ENCODE assay signal across 9 mouse cellular contexts in the genomic region with DNA sequence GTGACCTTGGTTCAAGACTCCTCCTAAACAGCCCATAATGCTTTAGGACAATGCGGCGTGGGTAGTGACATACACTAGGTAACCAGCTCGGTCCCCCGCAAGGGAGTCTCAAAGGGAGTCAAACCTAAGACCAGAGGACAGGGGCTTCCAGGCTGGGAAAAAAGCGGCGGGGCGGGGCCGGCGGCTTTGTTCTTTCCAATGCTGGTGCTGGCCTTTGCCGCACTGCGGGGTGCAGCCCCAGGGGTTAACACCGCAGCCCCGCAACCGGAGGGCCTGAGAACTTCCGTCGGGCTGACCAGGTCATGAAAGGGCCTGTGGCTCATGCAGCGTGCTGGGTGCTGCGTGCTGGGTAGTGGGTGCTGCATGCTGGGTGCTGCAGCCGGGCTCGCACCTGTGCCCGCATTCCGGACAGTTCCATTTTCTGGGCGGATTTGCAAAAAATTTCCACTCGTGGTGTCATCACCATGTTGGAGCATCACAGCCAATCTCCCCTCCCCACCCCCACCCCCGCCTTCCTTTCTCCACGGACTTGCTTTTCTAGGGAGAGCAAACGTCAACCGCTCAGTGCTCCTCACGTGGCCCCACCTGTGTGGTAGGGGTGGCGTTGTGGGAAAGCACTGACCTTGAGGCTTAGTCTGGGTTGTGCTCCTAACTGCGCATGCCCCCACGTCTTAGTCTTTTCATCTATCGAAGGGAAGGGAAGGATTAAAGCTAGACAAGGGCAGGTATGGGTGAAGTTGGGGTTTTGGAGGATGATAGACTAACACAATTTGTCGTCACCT. TPM values are rescaled to one million over a fixed set of nuclear protein-coding genes. Genes with fewer than 3 reads are reported as not detected.
DNase-seq lines count a peak whose midpoint lies in the region; ATAC-seq and TF ChIP-seq lines count a peak whose summit lies in the region.
"Had no signal": no experiment of that assay in that cellular context is flagged by ENCODE, and none has a peak within 500 bp of the region (broad histone marks: within the 10 kb centered on the region; RNA-seq: fewer than 3 reads in every experiment).

No protein-coding gene starts in this region.

- peaks cover 10% of the 10 kb centered on the region in 2 experiments; a peak in 3 of 4 replicates for H3K4me1 ChIP-seq in heart, embryonic 14.5 days (ENCODE audit: control insufficient read depth in 2 of 2, insufficient read depth in 2 of 2, low read length in 2 of 2)
- peaks cover 41% of the 10 kb centered on the region for H3K4me1 ChIP-seq in hindbrain, embryonic 15.5 days (replicated peaks)
- H3K4me1 ChIP-seq in midbrain, postnatal 0 days (ENCODE audit: insufficient read depth, low read length), result peaks cover 23% of the 10 kb centered on the region

- no peak for ATAC-seq in heart, embryonic 14.5 days (ENCODE audit: insufficient number of reproducible peaks, insufficient read depth, low FRiP score, low read depth)
- ATAC-seq in hindbrain, embryonic 15.5 days (ENCODE audit: low FRiP score, low read depth), result no peak
- ATAC-seq in midbrain, postnatal 0 days (ENCODE audit: low FRiP score), result no peak

- 35% methylated on average over 34 of the region's 34 CpGs for WGBS in heart, embryonic 14.5 days
- WGBS in hindbrain, embryonic 15.5 days, result 23% methylated on average over 34 of the region's 34 CpGs
- WGBS in midbrain, postnatal 0 days, result 24% methylated on average over 34 of the region's 34 CpGs

- no peaks in the 10 kb centered on the region for H3K36me3 ChIP-seq in heart, embryonic 14.5 days (ENCODE audit: control insufficient read depth, insufficient read depth, low read length)
- H3K36me3 ChIP-seq in hindbrain, embryonic 15.5 days, result no peaks in the 10 kb centered on the region
- H3K36me3 ChIP-seq in midbrain, postnatal 0 days (ENCODE audit: insufficient read depth, low read length), result no peaks in the 10 kb centered on the region

- H3K9me3 ChIP-seq in heart, embryonic 14.5 days (ENCODE audit: control insufficient read depth, low read length), result no peaks in the 10 kb centered on the region
- no peaks in the 10 kb centered on the region for H3K9me3 ChIP-seq in hindbrain, embryonic 15.5 days
- H3K9me3 ChIP-seq in midbrain, postnatal 0 days (ENCODE audit: low read length), result no peaks in the 10 kb centered on the region
- H3K9me3 ChIP-seq: megakaryocyte, embryonic 14.5 days had no signal

- intact Hi-C loops in left cerebral cortex, postnatal 14 days (cut with DNase I), result no loop called here

- DNase-seq in heart, adult 18-20 months, result no peak
- peak; percentile 96 for DNase-seq in brain, adult 2 months (ENCODE audit: low read depth, low spot score)
- DNase-seq in midbrain, postnatal 0 days (ENCODE audit: low spot score), result no peak
- no peak for DNase-seq in left cerebral cortex, postnatal 14 days (ENCODE audit: low spot score in 2 of 2)
- DNase-seq in adipocyte (ENCODE audit: low spot score), result no peak
- DNase-seq in spleen, adult 12 weeks (ENCODE audit: low spot score), result no peak

- H3K4me3 ChIP-seq in heart, embryonic 14.5 days (ENCODE audit: control insufficient read depth in 1 of 2, insufficient read depth in 1 of 2, low read depth in 1 of 2, low read length in 2 of 2), result no peak overlapping the region; a peak in 1 of 4 replicates
- peak overlapping the region; percentile 8; the same call in 1 of the 2 replicates for H3K4me3 ChIP-seq in hindbrain, embryonic 15.5 days
- no peak overlapping the region for H3K4me3 ChIP-seq in midbrain, postnatal 0 days (ENCODE audit: low read depth, low read length)
- H3K4me3 ChIP-seq: megakaryocyte, embryonic 14.5 days had no signal

- H3K4me2 ChIP-seq in heart, embryonic 14.5 days (ENCODE audit: low read length), result peak overlapping the region; percentile 32
- peak overlapping the region; percentile 41 for H3K4me2 ChIP-seq in hindbrain, embryonic 15.5 days
- peak overlapping the region; percentile 24; the same call in 1 of the 2 replicates for H3K4me2 ChIP-seq in midbrain, postnatal 0 days (ENCODE audit: low read depth, low read length, poor library complexity, severe bottlenecking)

- peaks cover 19% of the 10 kb centered on the region for H3K27me3 ChIP-seq in heart, embryonic 14.5 days (ENCODE audit: control insufficient read depth, insufficient read depth, low read length)
- H3K27me3 ChIP-seq in hindbrain, embryonic 15.5 days, result no peaks in the 10 kb centered on the region
- no peaks in the 10 kb centered on the region for H3K27me3 ChIP-seq in midbrain, postnatal 0 days (ENCODE audit: insufficient read depth, low read length)

- no peak overlapping the region for H3K27ac ChIP-seq in heart, embryonic 14.5 days (replicated peaks in 1 of 2; ENCODE audit: control insufficient read depth in 1 of 2, insufficient read depth in 1 of 2, low read depth in 2 of 2, low read length in 2 of 2)
- H3K27ac ChIP-seq in hindbrain, embryonic 15.5 days (replicated peaks), result no peak overlapping the region
- no peak overlapping the region for H3K27ac ChIP-seq in midbrain, postnatal 0 days (ENCODE audit: low read depth, low read length)

- no peak for TF ChIP-seq CTCF in midbrain, postnatal 0 days (IDR thresholded peaks at IDR 0.05)

- no peak overlapping the region for H3K9ac ChIP-seq in heart, embryonic 14.5 days (ENCODE audit: low read length)
- peak overlapping the region; percentile 13; the same call in 1 of the 2 replicates for H3K9ac ChIP-seq in hindbrain, embryonic 15.5 days
- H3K9ac ChIP-seq in midbrain, postnatal 0 days (replicated peaks; ENCODE audit: low read length, poor library complexity, severe bottlenecking), result 0 out of 2 replicates have a peak overlapping the region, but pooled peaks have one; percentile 19

RNA-seq across cellular contexts. Expression of gene Stmn1, which starts 14.3 kb away (rescaled TPM):
- 933 and 977 TPM in 2 replicates for polyA plus RNA-seq in heart, embryonic 14.5 days (2014; fragmentation: Nextera tagmentation; extraction: Ambion mirVana)
- total RNA-seq in heart, adult 18-20 months (2021), result 10 to 100 TPM; 21.3 to 24.5 TPM
- polyA plus RNA-seq in hindbrain, embryonic 15.5 days (2015; fragmentation: Nextera tagmentation; extraction: Ambion mirVana), result 5,846 and 6,036 TPM in 2 replicates
- 1,269 and 1,609 TPM in 2 replicates for total RNA-seq in midbrain, postnatal 0 days (2014; rRNA removed)
- polyA plus RNA-seq in midbrain, postnatal 0 days (2015; fragmentation: Nextera tagmentation; extraction: Ambion mirVana), result 6,261 and 6,359 TPM in 2 replicates
- total RNA-seq in left cerebral cortex, postnatal 14 days (2021), result 1,000 to 10,000 TPM; 1,227 to 1,286 TPM

RNA-seq across cellular contexts. Expression of gene Paqr7, which starts 42.7 kb away (rescaled TPM):
- polyA plus RNA-seq in heart, embryonic 14.5 days (2014; fragmentation: Nextera tagmentation; extraction: Ambion mirVana), result 4.2 and 4.6 TPM in 2 replicates
- total RNA-seq in heart, adult 18-20 months (2021), result 10 to 100 TPM; 15.5 to 15.7 TPM
- polyA plus RNA-seq in hindbrain, embryonic 15.5 days (2015; fragmentation: Nextera tagmentation; extraction: Ambion mirVana), result 30.4 and 35.2 TPM in 2 replicates
- total RNA-seq in midbrain, postnatal 0 days (2014; rRNA removed), result 69.2 and 97.8 TPM in 2 replicates
- 38.9 and 41.3 TPM in 2 replicates for polyA plus RNA-seq in midbrain, postnatal 0 days (2015; fragmentation: Nextera tagmentation; extraction: Ambion mirVana)
- 10 to 100 TPM; 54.6 to 55.8 TPM for total RNA-seq in left cerebral cortex, postnatal 14 days (2021)

RNA-seq across cellular contexts. Expression of gene Aunip, which starts 57.0 kb away (rescaled TPM):
- polyA plus RNA-seq in heart, embryonic 14.5 days (2014; fragmentation: Nextera tagmentation; extraction: Ambion mirVana), result 2.3 and 3.2 TPM in 2 replicates
- total RNA-seq in heart, adult 18-20 months (2021), result under 1 TPM in 1 of 2 experiments, not detected in 1; 0.36 TPM
- polyA plus RNA-seq in hindbrain, embryonic 15.5 days (2015; fragmentation: Nextera tagmentation; extraction: Ambion mirVana), result 2.0 and 2.9 TPM in 2 replicates
- total RNA-seq in midbrain, postnatal 0 days (2014; rRNA removed), result 1.5 and 2.0 TPM in 2 replicates
- polyA plus RNA-seq in midbrain, postnatal 0 days (2015; fragmentation: Nextera tagmentation; extraction: Ambion mirVana), result 0.91 and 1.3 TPM in 2 replicates
- under 1 TPM; 0.53 to 0.55 TPM for total RNA-seq in left cerebral cortex, postnatal 14 days (2021)

RNA-seq across cellular contexts. Expression of gene Pafah2, which starts 57.7 kb away (rescaled TPM):
- 11.1 and 12.8 TPM in 2 replicates for polyA plus RNA-seq in heart, embryonic 14.5 days (2014; fragmentation: Nextera tagmentation; extraction: Ambion mirVana)
- 1 to 10 TPM; 6.1 to 7.9 TPM for total RNA-seq in heart, adult 18-20 months (2021)
- 7.6 and 8.1 TPM in 2 replicates for polyA plus RNA-seq in hindbrain, embryonic 15.5 days (2015; fragmentation: Nextera tagmentation; extraction: Ambion mirVana)
- total RNA-seq in midbrain, postnatal 0 days (2014; rRNA removed), result 8.3 and 11.6 TPM in 2 replicates
- polyA plus RNA-seq in midbrain, postnatal 0 days (2015; fragmentation: Nextera tagmentation; extraction: Ambion mirVana), result 5.7 and 6.7 TPM in 2 replicates
- total RNA-seq in left cerebral cortex, postnatal 14 days (2021), result 10 to 100 TPM; 10.9 to 12.3 TPM

Comparison
In these comparisons a context has a peak if more than half of its experiments do, and no peak if none do; other contexts are left out.
1. RNA of gene Stmn1, which starts 14.3 kb away (total RNA-seq): 1,227 to 1,286 TPM in left cerebral cortex, postnatal 14 days and 1,269 to 1,609 TPM in midbrain, postnatal 0 days; 21.3 to 24.5 TPM in heart, adult 18-20 months; every median in the first group is over 10 times any median in the second.
2. Peak in every context shown above with its lines, with median percentiles within 50 percentile points of each other: H3K4me2 ChIP-seq.